Mouse (Mus musculus) limb, embryonic 12.5 days (tissue): Measurements from ENCODE around the gene BC051019. TPM values are rescaled to one million over a fixed set of nuclear protein-coding genes. Genes with fewer than 3 reads are reported as not detected.
A peak's percentile ranks its signal among the peaks of the same experiment; 100 is the strongest.

Experiments
- ATAC-seq: fragments of 200-750 bp; cut with Nextera tagmentation; 2 replicates; pipeline ENCODE4 v1.8.0; 2017; ENCODE audit warnings: low read depth, moderate TSS enrichment; ENCODE audit not compliant: insufficient number of reproducible peaks, insufficient read depth, low FRiP score, low TSS enrichment
- H3K27ac ChIP-seq: fragments of 300-500 bp; sonication (generic); 2 replicates; pipeline ENCODE4 v1.5.1; 2016; ENCODE audit warnings: mild to moderate bottlenecking, moderate library complexity
- H3K27me3 ChIP-seq: fragments of 300-500 bp; sonication (generic); 2 replicates; pipeline ENCODE4 v1.6.1; 2016; ENCODE audit warnings: mild to moderate bottlenecking, moderate library complexity
- H3K36me3 ChIP-seq: fragments of 300-500 bp; sonication (generic); 2 replicates; pipeline ENCODE4 v1.6.1; 2016; ENCODE audit warnings: mild to moderate bottlenecking, moderate library complexity
- H3K4me1 ChIP-seq: fragments of 300-500 bp; sonication (generic); replicated peaks from 2 replicates; pipeline ENCODE4 v1.6.1; 2016
- H3K4me2 ChIP-seq: fragments of 300-500 bp; sonication (generic); 2 replicates; pipeline ENCODE4 v1.6.1; 2016; ENCODE audit warnings: mild to moderate bottlenecking, moderate library complexity
- H3K4me3 ChIP-seq: fragments of 300-500 bp; sonication (generic); replicated peaks from 2 replicates; pipeline ENCODE4 v1.5.1; 2016; ENCODE audit warnings: mild to moderate bottlenecking
- H3K9ac ChIP-seq: fragments of 300-500 bp; sonication (generic); replicated peaks from 2 replicates; pipeline ENCODE4 v1.6.1; 2016; ENCODE audit warnings: mild to moderate bottlenecking, moderate library complexity
- H3K9me3 ChIP-seq: fragments of 300-500 bp; sonication (generic); 2 replicates; pipeline ENCODE4 v1.6.1; 2016; ENCODE audit warnings: mild to moderate bottlenecking, moderate library complexity
- WGBS: fragments of 180-500 bp; shearing (Covaris S2); methylation state at CpG from one replicate; pipeline ENCODE4 v1.1.7; 2016; 5-methylcytosine and 5-hydroxymethylcytosine counted together
- polyA plus RNA-seq: library from polyadenylated mRNA; unstranded; fragments of >200 nt; fragmentation: Nextera tagmentation; extraction: Ambion mirVana; gene quantifications from 2 replicates; pipeline ENCODE4 v1.2.1, GENCODE M21; 2016

The BC051019 gene
- polyA plus RNA-seq, 1 experiment from 2014 or later = 0.13 TPM

GRCm38 (mm10) chr7:109707023-109707785, 16.4 kb downstream of the BC051019 start:
- H3K36me3 ChIP-seq = peaks cover 27% of the 10 kb centered on the region
- no peaks in the 10 kb centered on the region for H3K9me3 ChIP-seq
- no peak for ATAC-seq
- H3K9ac ChIP-seq = no peak overlapping the region
- H3K27me3 ChIP-seq = no peaks in the 10 kb centered on the region
- peaks cover 19% of the 10 kb centered on the region for H3K4me1 ChIP-seq
- H3K27ac ChIP-seq = no peak overlapping the region
- WGBS = 49% methylated on average over 4 of the region's 4 CpGs
- no peak overlapping the region for H3K4me2 ChIP-seq
- no peak overlapping the region for H3K4me3 ChIP-seq

DNA sequence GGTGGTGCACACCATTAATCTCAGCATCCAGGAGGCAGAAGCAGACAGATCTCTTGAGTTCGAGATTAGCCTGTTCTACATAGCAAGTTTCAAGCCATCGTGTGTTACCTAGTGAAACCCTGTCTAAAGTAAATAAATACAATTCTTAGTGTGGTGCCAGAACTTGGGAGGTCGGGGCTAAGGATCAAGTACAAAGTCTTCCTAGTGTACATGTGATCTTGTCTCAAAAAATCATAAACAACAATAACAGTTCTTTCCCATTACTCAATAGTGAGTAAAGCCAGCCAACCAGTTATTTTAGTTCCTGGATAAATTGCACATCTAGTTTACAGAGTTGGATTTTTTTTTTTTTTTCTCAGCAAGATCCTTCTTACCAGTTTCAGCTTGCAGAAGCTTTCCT, 19.2 kb downstream of the BC051019 start:
- ATAC-seq = no peak
- H3K27me3 ChIP-seq = no peaks in the 10 kb centered on the region
- H3K9me3 ChIP-seq = no peaks in the 10 kb centered on the region
- no peak overlapping the region for H3K27ac ChIP-seq
- H3K36me3 ChIP-seq = no peaks in the 10 kb centered on the region; the same call in 1 of the 2 replicates
- H3K4me3 ChIP-seq = peak overlapping the region; percentile 64
- H3K9ac ChIP-seq = no peak overlapping the region
- peaks cover 19% of the 10 kb centered on the region for H3K4me1 ChIP-seq
- 78% methylated on average over 3 of the region's 3 CpGs for WGBS
- peak overlapping the region; percentile 70 for H3K4me2 ChIP-seq

GRCm38 (mm10) chr7:109704016-109704377, 19.7 kb downstream of the BC051019 start:
- peak overlapping the region; percentile 70 for H3K4me2 ChIP-seq
- H3K4me3 ChIP-seq = peak overlapping the region; percentile 64
- H3K9ac ChIP-seq = peak overlapping the region; percentile 75
- no peak for ATAC-seq
- WGBS = 3% methylated on average over 17 of the region's 17 CpGs
- peak overlapping the region; percentile 80 for H3K27ac ChIP-seq
- no peaks in the 10 kb centered on the region for H3K27me3 ChIP-seq
- no peaks in the 10 kb centered on the region for H3K9me3 ChIP-seq
- no peaks in the 10 kb centered on the region; the same call in 1 of the 2 replicates for H3K36me3 ChIP-seq
- H3K4me1 ChIP-seq = peaks cover 18% of the 10 kb centered on the region

- peak within 1 kb of the TSS; percentile 70 for H3K4me2 ChIP-seq
- H3K27ac ChIP-seq = peak within 1 kb of the TSS; percentile 80
- H3K27me3 ChIP-seq = no peaks in the 10 kb centered on the region
- ATAC-seq = peak; percentile 96
- peaks cover 12% of the 10 kb centered on the region for H3K4me1 ChIP-seq
- under 1% methylated on average over 61 of the region's 61 CpGs for WGBS
- peak within 1 kb of the TSS; percentile 64 for H3K4me3 ChIP-seq
- H3K9me3 ChIP-seq = no peaks in the 10 kb centered on the region
- H3K36me3 ChIP-seq = no peaks in the 10 kb centered on the region; the same call in 1 of the 2 replicates
- peak within 1 kb of the TSS; percentile 75 for H3K9ac ChIP-seq
Measured at GRCm38 (mm10) chr7:109703190-109704015, 20.2 kb downstream of the BC051019 start, which contains the start of the genes St5 and Akip1. St5 (minus strand) TSS chr7:109703605. Akip1 (plus strand) TSS chr7:109703690.

- Histone ChIP-seq H3K9ac (no peak overlapping the region), H3K4me1 (peaks cover 10% of the 10 kb centered on the region; the same call in 1 of the 2 replicates), H3K27me3 (no peaks in the 10 kb centered on the region), H3K4me2 (peak overlapping the region; percentile 70), H3K4me3 (peak overlapping the region; percentile 64; the same call in 1 of the 2 replicates), H3K27ac (no peak overlapping the region), H3K36me3 (no peaks in the 10 kb centered on the region), H3K9me3 (no peaks in the 10 kb centered on the region)
- no peak for ATAC-seq
- WGBS = 37% methylated on average over 4 of the region's 4 CpGs
Measured at GRCm38 (mm10) chr7:109702721-109703120, 20.9 kb downstream of the BC051019 start.

GRCm38 (mm10) chr7:109700213-109700612, 23.4 kb downstream of the BC051019 start:
- ATAC-seq = no peak
- no peak overlapping the region for H3K27ac ChIP-seq

GRCm38 (mm10) chr7:109695339-109695726, 28.3 kb downstream of the BC051019 start:
- no peak overlapping the region for H3K4me2 ChIP-seq
- H3K27me3 ChIP-seq = no peaks in the 10 kb centered on the region
- H3K4me3 ChIP-seq = no peak overlapping the region
- no peaks in the 10 kb centered on the region for H3K36me3 ChIP-seq
- no peak overlapping the region for H3K9ac ChIP-seq
- WGBS = 92% methylated on average over 10 of the region's 10 CpGs
- H3K27ac ChIP-seq = no peak overlapping the region
- H3K4me1 ChIP-seq = no peaks in the 10 kb centered on the region
- no peak for ATAC-seq
- H3K9me3 ChIP-seq = no peaks in the 10 kb centered on the region

More at GRCm38 (mm10) chr7:109700213-109700612, 23.4 kb downstream of the BC051019 start:
- Histone ChIP-seq H3K9ac (no peak overlapping the region), H3K4me3 (no peak overlapping the region), H3K4me1 (peaks cover 10% of the 10 kb centered on the region; the same call in 1 of the 2 replicates), H3K27me3 (no peaks in the 10 kb centered on the region), H3K4me2 (no peak overlapping the region), H3K36me3 (no peaks in the 10 kb centered on the region), H3K9me3 (no peaks in the 10 kb centered on the region)

- no peaks in the 10 kb centered on the region for H3K9me3 ChIP-seq
- no peak overlapping the region for H3K4me3 ChIP-seq
- no peak overlapping the region for H3K4me2 ChIP-seq
- 82% methylated on average over 13 of the region's 13 CpGs for WGBS
- H3K4me1 ChIP-seq = no peaks in the 10 kb centered on the region
- H3K27ac ChIP-seq = no peak overlapping the region
- no peaks in the 10 kb centered on the region for H3K36me3 ChIP-seq
- no peak overlapping the region for H3K9ac ChIP-seq
- ATAC-seq = no peak
- no peaks in the 10 kb centered on the region for H3K27me3 ChIP-seq
Measured at GRCm38 (mm10) chr7:109694576-109695338, 28.9 kb downstream of the BC051019 start.

DNA sequence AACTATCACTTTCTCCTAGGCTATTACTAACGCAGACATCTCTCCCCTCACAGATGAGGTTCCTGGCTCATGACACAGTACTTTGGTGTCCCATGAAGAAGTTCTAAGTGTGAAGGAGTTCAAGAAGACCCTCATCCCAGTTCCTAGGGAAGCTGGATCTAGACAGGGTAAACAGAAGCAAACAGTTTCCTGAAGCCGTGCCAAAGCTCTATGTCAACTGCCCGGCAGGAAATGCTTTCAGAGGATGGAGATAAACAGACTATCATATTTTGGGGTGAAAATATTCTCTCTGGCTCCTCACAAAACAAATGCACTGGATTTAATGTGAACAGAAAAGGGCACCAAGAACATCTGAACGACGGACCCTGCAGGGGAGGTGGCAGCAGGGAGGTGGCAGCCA, 32.7 kb downstream of the BC051019 start:
- no peak overlapping the region for H3K4me2 ChIP-seq
- no peaks in the 10 kb centered on the region for H3K4me1 ChIP-seq
- 90% methylated on average over 5 of the region's 5 CpGs for WGBS
- no peak for ATAC-seq
- H3K9ac ChIP-seq = no peak overlapping the region
- H3K27me3 ChIP-seq = no peaks in the 10 kb centered on the region
- H3K9me3 ChIP-seq = no peaks in the 10 kb centered on the region
- H3K4me3 ChIP-seq = no peak overlapping the region
- no peaks in the 10 kb centered on the region for H3K36me3 ChIP-seq
- no peak overlapping the region for H3K27ac ChIP-seq

DNA sequence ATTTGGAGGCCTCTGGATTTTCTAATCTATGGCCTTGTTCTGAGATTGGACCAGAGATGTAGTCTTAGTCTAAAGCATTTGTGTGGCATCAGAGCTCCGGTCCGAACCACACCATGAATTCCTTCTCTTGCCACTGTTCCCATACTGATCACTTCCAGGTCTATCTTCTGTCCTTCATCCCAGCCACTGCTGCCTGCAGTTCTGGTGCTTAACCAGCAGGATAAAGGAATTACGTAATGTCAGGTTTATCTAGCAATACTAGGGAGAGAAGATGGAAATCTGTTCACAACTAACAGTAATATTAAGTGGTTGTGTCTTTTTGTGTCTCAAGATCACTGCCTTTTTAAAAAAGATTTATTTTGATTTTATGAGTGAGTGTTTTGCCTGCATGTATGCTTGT, 33.5 kb downstream of the BC051019 start:
- no peak overlapping the region for H3K4me3 ChIP-seq
- H3K9me3 ChIP-seq = no peaks in the 10 kb centered on the region
- H3K36me3 ChIP-seq = no peaks in the 10 kb centered on the region
- no peaks in the 10 kb centered on the region for H3K27me3 ChIP-seq
- no peak overlapping the region for H3K9ac ChIP-seq
- WGBS = 86% methylated on average over 3 of the region's 3 CpGs
- H3K4me1 ChIP-seq = no peaks in the 10 kb centered on the region
- no peak for ATAC-seq
- no peak overlapping the region for H3K4me2 ChIP-seq
- no peak overlapping the region for H3K27ac ChIP-seq
